Mouse (Mus musculus) frontal cortex, postnatal 36 days (tissue): ENCODE data around the gene Fbrsl1.

ENCODE experiments used
- DNase-seq, 2 experiments: peaks; one replicate each; pipeline ENCODE4 v3.0.0; 2022; ENCODE audit warnings: low spot score in 2 of 2

Fbrsl1 gene

GRCm38 (mm10) chr5:110415022-110415421, 33.3 kb downstream of the Fbrsl1 start:
- DNase-seq = no peak

DNA sequence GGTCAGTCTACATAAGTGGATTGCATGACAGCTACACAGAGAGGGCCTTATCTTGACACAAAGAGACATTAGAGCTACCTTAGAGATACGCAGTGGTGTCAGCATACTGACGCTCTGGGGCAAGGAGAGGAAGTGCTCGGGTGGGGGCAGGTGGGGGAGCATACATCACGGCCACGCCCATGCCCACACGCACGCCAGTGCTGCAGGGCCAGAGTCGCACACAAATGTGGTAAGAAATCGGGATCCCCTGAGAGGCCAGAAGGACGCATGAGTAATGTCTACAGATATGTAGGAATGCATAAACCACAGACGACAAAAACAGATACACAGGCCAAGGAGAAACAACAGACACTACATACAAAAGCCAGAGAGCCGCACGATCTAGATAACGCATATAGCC, 35.3 kb downstream of the Fbrsl1 start:
- DNase-seq = no peak

DNA sequence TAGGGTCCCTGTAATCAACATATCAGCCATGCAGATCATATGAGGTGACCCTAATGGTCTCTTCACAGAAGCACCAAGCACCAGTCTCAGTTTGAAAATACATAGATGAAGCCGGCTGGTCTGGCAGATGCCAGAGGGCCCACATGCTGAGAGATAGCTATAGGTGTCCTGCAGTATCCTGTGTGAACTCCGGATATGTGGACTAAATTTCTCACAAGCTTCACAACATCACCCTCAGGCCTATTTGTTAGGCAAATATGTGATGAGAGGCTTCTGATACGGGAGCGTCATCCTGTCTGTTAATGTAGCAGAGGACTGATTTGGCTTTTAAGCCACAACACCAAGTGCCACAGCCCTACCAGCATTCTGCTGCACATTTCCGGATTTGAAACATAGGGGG, 37.9 kb downstream of the Fbrsl1 start:
- no peak for DNase-seq

GRCm38 (mm10) chr5:110408967-110409366, 39.3 kb downstream of the Fbrsl1 start:
- DNase-seq = no peak

DNA sequence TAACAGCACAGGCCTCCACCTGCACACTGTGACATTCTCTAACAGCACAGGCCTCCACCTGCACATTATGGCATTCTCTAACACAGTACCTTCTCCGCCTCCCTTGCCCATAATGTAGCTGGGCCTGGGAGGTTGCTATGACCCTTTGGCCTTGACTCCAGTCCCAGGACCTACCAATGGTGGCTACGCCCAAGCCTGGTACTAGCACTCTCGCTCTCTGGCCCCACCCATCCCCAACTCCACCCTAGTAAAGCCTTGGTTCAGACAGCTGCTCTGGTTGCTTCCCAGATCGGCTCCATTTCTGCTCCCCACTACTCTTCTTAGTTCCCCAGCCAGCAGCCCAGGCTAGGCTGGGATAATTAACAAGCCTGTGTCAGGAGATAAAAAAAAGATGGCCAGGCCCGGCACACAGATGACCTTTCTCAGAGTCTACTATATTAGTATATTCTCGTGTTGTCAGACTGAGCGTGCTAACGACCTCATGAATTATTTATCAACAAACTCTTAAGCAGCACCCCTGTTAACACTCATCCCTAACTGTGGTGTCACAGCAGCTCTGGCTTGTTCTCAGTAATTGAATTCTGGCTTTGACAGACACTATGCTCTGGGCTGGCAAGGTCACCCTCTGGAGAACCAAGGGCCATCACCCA, 42.1 kb downstream of the Fbrsl1 start:
- no peak for DNase-seq

- no peak for DNase-seq
Observed at GRCm38 (mm10) chr5:110403931-110404330, 44.4 kb downstream of the Fbrsl1 start.

GRCm38 (mm10) chr5:110402557-110402956, 45.7 kb downstream of the Fbrsl1 start:
- DNase-seq = no peak

- no peak for DNase-seq
Observed at GRCm38 (mm10) chr5:110401101-110401500, 47.2 kb downstream of the Fbrsl1 start.

DNA sequence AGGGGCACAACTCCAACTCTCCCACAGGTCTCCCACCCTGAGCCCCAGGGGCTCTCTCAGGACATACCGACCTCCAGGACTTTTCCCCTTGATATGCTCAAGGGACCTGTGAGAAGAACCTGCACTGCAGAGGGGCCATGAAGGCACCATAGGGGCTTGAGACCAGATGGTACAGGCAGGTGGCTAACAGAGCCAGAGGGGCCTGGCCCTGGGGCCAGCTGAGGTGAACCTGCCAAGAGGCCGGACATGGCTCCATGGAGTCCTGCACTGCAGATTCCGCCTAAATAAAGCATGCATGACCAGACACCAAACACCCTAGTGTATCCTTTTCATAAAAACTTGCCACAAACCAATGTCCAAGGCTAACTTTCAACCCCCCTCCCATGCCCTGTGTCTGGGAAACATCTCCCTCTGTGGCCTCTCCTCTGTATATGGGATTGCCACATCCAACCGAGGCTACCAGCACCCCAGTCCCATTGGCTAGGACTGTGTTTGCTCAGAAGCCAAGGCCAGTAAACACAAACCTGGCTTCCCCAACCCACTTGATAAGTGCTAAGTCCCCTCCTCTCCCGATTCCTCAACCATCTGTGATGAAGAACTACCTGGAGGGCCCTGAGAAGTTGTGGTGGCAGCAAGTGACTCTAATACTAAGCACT, 53.2 kb downstream of the Fbrsl1 start:
- DNase-seq = no peak

- no peak for DNase-seq
Observed at GRCm38 (mm10) chr5:110392727-110393126, 55.6 kb downstream of the Fbrsl1 start.

GRCm38 (mm10) chr5:110390631-110391030, 57.7 kb downstream of the Fbrsl1 start:
- no peak for DNase-seq

DNA sequence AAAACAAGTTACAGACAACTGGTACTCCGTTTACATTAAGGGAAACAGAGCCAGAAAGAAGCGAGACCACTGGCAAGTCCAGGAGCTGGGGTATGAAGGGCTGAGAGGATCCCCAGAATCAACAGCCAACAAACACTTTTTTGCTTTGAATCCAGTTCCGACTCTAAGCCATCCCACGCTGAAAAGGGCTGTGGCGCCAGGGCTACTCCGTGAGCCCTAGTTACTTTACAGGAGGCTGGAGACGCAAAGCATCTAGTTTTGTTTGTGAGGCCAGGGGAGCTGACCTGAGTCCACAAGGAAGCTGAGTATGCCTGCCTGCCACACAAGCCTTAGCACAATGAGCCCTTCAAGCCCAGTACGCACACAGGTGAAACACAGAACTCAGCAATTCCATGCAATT, 61.0 kb downstream of the Fbrsl1 start:
- no peak for DNase-seq

DNA sequence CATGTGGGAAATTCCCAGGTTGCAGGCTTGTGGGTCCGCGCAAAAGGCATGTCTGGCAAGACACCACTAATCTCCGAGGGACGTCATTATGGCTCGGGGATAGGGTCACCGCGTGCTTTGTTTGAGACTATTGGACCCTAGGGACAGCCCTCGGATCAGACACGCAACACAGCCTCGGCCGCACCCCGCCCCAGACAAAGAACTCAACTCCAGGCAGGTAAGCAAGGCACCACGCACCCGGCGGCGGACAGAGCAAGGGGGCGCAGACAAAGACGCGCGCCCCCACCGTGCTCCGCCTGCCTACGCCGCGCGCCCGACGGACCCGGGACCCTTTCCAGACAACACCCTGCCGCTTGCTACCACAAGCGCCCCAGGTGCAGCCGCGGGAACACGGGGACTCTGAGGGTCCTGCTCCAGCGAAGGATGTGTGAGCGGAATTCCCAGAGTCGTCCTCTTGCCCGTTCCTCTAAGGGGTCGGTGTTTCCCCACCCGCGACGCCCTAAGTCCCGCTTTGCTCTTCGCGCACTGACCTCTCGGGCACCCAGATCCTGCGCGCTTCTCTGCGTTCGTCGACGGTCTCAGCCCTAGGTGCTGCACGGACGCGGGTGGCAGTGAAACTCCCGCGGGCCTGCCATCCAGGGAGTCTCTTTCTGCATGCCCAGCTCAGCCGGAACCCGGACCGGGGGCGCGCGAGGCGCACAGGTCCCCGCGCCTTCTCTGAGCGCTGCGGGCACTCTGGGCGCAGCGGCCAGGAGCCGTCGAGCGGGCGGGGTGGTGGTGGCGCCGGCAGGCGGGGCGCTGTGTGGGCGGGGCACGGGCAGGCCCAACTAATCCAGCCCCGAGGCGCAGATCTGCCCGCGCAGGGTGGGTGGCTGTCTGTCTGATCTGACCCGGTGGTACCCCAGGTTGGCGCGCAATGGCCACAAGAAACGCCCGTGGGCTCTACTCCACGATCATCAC, 61.7 kb downstream of the Fbrsl1 start:
- DNase-seq = peak; percentile 43 to 57

DNA sequence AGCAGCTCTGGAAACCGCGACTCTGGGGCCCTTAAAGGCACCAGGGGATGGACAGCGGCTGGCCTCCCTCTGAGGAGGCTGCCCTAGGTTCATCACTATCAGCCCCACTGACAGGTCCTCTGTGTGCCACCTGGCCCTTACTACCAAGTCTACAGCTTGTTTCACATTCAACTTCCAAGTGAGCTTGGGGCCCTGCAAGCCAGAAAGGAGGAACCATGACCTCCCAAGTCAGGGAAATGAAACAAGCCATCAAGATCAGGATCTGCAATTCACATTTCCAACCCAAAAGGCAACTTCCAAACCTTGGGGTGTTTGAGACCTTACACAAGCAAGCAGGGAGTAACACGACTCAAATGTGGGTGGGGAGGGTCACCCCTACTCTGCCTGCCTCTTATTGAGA, 63.0 kb downstream of the Fbrsl1 start:
- no peak for DNase-seq

- DNase-seq = no peak
Observed at GRCm38 (mm10) chr5:110384491-110384890, 63.8 kb downstream of the Fbrsl1 start.

- no peak for DNase-seq
Observed at GRCm38 (mm10) chr5:110379823-110380222, 68.5 kb downstream of the Fbrsl1 start.

DNA sequence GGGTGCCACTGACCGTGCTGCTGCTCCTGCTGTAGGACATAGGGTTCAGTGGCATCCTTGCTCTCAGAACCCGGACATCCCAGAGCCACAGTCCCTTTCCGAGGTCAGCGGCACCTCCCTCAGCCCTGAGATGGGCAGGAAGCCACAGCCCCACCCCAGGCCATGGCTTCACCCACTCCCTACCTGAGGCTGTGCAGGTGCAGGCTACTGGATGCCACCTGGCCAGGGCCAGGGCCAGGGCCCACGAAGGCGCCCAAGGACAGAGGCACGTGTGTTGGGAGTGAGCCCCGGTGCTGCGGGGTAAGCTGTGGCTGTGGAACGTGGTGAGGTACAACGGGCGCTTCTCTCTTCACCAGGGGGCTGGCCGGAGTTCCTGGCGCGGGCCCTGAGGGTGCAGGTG, 69.2 kb downstream of the Fbrsl1 start:
- no peak for DNase-seq

- no peak for DNase-seq
Observed at GRCm38 (mm10) chr5:110378181-110378583, 70.1 kb downstream of the Fbrsl1 start.

- DNase-seq = peak; percentile 72 to 75
Observed at GRCm38 (mm10) chr5:110376802-110377433, 71.4 kb downstream of the Fbrsl1 start.

DNA sequence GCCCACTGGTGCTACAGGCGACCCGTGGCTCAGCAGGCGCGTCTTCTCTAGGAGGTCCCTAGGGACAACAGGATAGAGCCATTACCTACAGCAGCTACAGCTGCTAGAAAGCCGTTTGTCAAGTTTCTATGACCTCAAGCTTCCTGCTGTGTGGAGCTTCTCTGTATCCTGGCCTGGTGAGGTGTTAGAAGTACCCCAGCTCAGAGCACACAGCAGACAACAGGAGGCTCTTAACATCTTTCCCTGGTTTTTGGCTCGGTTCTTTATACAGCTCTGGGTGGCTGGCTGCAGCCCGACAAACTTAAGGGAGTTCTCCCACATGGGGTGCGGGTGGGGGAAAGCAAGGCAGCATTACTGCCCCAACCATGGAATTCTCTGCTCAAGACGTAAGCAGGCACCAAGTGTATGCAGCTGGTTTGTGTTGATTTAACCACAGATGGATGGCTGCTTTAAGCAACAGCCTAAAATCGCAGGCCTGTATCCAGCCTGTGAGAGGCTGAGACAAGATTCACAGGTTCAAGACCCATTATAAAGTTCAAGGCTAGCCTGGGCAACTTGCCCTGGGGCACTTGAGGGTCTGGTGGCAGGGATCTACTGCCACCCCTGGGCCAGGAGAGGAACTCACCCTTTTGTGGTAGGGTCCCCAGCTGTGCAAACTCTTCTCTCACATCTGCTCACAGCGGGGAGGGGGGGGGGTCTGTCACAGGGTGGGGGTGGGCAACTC, 84.3 kb downstream of the Fbrsl1 start:
- DNase-seq = peak in 1 of 2 experiments; percentile 26

- peak; percentile 69 to 81 for DNase-seq
Observed at GRCm38 (mm10) chr5:110363179-110363821, 85.0 kb downstream of the Fbrsl1 start.
